Mouse (Mus musculus) stomach, postnatal 0 days (tissue): ENCODE measurements at regions not wholly inside any gene's neighbourhood (a gene's known extent, or its start where the extent isn't known, plus 50 kb on each side); places are given as distances from the start of the nearest gene placed in this dataset.

Experiments
- CTCF ChIP-seq: IDR thresholded peaks from 2 replicates; pipeline ENCODE4 v1.5.1; 2016; ENCODE audit warnings: antibody characterized with exemption, low read depth, mild to moderate bottlenecking, moderate library complexity
- EP300 ChIP-seq: optimal IDR thresholded peaks from 2 replicates; pipeline ENCODE3; 2016; ENCODE audit warnings: antibody characterized with exemption

DNA sequence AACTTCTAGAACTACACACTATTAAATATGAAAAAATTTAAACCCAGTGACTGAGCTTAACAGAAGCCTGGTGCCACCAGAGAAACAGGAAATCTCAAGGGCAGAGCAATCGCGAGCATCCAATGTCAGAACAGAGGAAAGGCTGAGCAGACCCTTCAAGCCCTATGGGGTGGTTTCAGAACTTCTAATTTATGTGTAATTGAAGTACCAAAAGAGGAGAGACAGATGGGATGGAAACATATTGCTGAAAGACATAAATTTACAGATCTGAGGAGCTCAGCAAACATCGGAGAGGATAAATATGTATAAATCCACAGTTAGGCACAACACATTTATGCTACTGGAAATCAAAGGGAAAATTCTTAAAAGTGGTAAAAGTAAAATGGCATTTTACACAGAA, 637.6 kb downstream of the Rwdd3 start:
- TF ChIP-seq CTCF (no peak), EP300 (no peak)
